Mouse (Mus musculus) B cell, adult 2 months (primary cell): ENCODE results near the gene Tssc4.

ENCODE experiments used
- DNase-seq, 2 experiments: peaks; one replicate each; pipeline ENCODE4 v3.0.0; 2022

Gene Tssc4

GRCm38 (mm10) chr7:143112395-143112794 lies 43.3 kb downstream of the Tssc4 start:
- no peak for DNase-seq

DNA sequence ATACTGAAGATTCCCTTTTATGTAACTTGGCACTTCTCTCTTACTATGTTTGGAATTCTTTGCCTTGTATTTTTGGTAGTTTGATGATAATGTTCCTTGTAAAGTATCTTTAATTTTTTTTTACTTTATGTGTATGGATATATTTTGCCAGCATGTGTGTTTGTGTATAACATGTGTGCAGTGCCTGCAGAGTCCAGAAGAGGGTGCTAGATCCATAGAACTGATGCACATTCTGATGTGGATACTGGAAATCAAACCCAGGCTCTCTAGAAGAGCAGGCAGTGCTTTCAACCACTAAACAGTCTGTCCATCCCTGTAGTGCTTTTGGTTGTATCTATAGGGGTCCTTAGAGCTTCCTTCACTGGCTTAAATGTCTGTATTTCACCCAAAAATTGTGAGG lies 45.7 kb downstream of the Tssc4 start:
- no peak for DNase-seq

DNA sequence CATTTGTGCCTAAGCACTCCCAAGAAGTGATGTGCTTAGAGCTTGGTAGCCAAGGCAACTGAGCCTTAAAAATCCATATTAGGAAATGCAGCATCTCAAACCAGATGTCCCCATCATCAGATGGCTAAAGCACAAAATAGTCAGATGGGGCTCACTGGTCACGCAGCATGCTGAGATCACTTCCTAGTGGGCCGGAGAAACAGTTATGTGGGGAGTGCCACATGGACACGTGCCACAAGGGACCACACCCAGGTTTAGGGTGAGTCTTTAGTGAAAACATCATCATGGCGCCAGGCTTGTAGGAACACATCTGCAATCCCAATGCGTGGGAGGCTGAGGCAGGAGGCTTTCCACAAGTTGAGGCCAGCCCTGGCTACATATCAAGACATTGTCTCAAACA lies 47.5 kb downstream of the Tssc4 start:
- DNase-seq: no peak

DNA sequence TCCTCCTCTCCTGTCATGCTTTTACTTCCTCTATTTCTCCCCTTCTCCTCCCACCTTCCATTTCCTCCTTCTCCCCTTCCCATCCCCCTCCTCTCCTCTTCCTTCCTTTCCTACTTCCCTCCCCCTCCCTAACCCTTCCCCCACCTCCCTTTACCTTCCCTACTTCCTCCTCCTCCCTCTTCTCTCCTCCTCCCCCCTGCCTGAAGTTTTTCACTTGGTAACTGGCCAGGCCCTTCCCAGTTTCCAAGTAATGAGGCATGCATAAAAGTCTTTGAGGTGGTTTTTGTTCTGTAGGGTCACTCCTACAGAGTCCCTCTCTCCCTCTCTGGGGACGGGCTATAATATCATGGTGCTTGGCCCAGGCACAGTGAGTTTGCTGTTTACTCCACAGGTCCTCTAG lies 50.4 kb downstream of the Tssc4 start:
- no peak for DNase-seq

- no peak for DNase-seq
These were observed 50.8 kb downstream of the Tssc4 start for GRCm38 (mm10) chr7:143119826-143120225.
